Mouse (Mus musculus) forebrain, postnatal 0 days (tissue): ENCODE results near the gene Cbx7. TPM values are rescaled to one million over a fixed set of nuclear protein-coding genes. Genes with fewer than 3 reads are reported as not detected.
A peak's percentile ranks its signal among the peaks of the same experiment; 100 is the strongest.

Experiments
- ATAC-seq: fragments of 200-750 bp; cut with Nextera tagmentation; 2 replicates; pipeline ENCODE4 v1.8.0; 2017; ENCODE audit warnings: mild to moderate bottlenecking, moderate library complexity
- DNase-seq: peaks from one replicate; pipeline ENCODE4 v3.0.0-alpha.2; 2015
- H3K27ac ChIP-seq: fragments of 300-500 bp; sonication (generic); 2 replicates; pipeline ENCODE4 v1.5.1; 2014; ENCODE audit warnings: low read depth, mild to moderate bottlenecking, antibody characterized with exemption, low read length, moderate library complexity, mixed read lengths
- H3K27me3 ChIP-seq: fragments of 300-500 bp; sonication (generic); 2 replicates; pipeline ENCODE4 v1.6.1; 2014; ENCODE audit warnings: mild to moderate bottlenecking, low read length, mixed read lengths; ENCODE audit not compliant: insufficient read depth
- H3K36me3 ChIP-seq: fragments of 300-500 bp; sonication (generic); 2 replicates; pipeline ENCODE4 v1.6.1; 2014; ENCODE audit warnings: mild to moderate bottlenecking, moderate library complexity; ENCODE audit not compliant: insufficient read depth
- H3K4me1 ChIP-seq: fragments of 300-500 bp; sonication (generic); 2 replicates; pipeline ENCODE4 v1.6.1; 2014; ENCODE audit warnings: antibody characterized with exemption; ENCODE audit not compliant: insufficient read depth
- H3K4me2 ChIP-seq: fragments of 300-500 bp; sonication (generic); 2 replicates; pipeline ENCODE4 v1.6.1; 2014; ENCODE audit warnings: low read depth, mild to moderate bottlenecking, moderate library complexity
- H3K4me3 ChIP-seq: fragments of 300-500 bp; sonication (generic); 2 replicates; pipeline ENCODE4 v1.5.1; 2014; ENCODE audit warnings: low read depth, low read length, mixed read lengths
- H3K9ac ChIP-seq: fragments of 300-500 bp; sonication (generic); 2 replicates; pipeline ENCODE4 v1.6.1; 2014; ENCODE audit warnings: mild to moderate bottlenecking
- H3K9me3 ChIP-seq: fragments of 300-500 bp; sonication (generic); 2 replicates; pipeline ENCODE4 v1.6.1; 2016; ENCODE audit warnings: low read length
- CTCF ChIP-seq: sonication (generic); IDR thresholded peaks from 2 replicates; pipeline ENCODE4 v1.5.1; 2016; ENCODE audit warnings: antibody characterized with exemption, control low read depth, low read depth
- WGBS: fragments of 180-500 bp; shearing (Covaris S2); extraction: QIAGEN DNeasy Blood & Tissue Kit; methylation state at CpG from one replicate; pipeline ENCODE4 v1.1.7; 2014; 5-methylcytosine and 5-hydroxymethylcytosine counted together
- polyA plus RNA-seq: library from polyadenylated mRNA; unstranded; fragments of >200 nt; fragmentation: Nextera tagmentation; extraction: Ambion mirVana; gene quantifications from 2 replicates; pipeline ENCODE4 v1.2.1, GENCODE M21; 2015
- total RNA-seq: library from RNA; depleted of rRNA; stranded (reverse); fragments of >200 nt; gene quantifications from 2 replicates; pipeline ENCODE4 v1.2.3, GENCODE M21; 2014

Gene Cbx7
- total and polyA plus RNA-seq, 2 experiments from 2014 or later: 3.1 to 11.1 TPM

DNA sequence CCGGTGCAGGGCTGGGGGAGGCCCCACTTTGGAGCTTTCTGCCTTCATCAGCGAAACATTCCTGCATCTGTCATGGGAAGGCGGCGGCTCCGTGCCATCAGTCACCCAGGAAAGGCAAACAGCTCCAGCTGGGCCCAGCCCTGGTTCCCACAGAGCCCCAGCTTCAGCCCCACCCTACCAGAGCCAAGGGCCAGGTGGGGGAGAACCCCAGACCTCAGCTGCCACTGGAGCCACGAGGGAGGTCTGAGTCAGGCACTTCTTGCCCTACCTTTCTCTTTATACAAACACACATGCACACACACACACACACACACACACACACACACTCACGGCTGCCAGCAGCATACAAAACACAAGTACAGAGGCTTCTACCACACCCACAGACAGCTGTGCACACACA is 13.2 kb upstream of the Cbx7 start:
- Histone ChIP-seq H3K36me3 (no peaks in the 10 kb centered on the region), H3K9ac (no peak overlapping the region), H3K9me3 (no peaks in the 10 kb centered on the region), H3K27ac (no peak overlapping the region), H3K4me2 (no peak overlapping the region), H3K4me3 (no peak overlapping the region), H3K4me1 (no peaks in the 10 kb centered on the region), H3K27me3 (no peaks in the 10 kb centered on the region)
- WGBS: 65% methylated on average over 7 of the region's 7 CpGs
- TF ChIP-seq CTCF: no peak
- DNase-seq (no peak), ATAC-seq (no peak)

GRCm38 (mm10) chr15:79980716-79981115 is 9.8 kb upstream of the Cbx7 start:
- Histone ChIP-seq H3K27me3 (no peaks in the 10 kb centered on the region), H3K9ac (no peak overlapping the region), H3K4me1 (no peaks in the 10 kb centered on the region), H3K4me2 (no peak overlapping the region), H3K36me3 (no peaks in the 10 kb centered on the region), H3K9me3 (no peaks in the 10 kb centered on the region), H3K4me3 (no peak overlapping the region), H3K27ac (no peak overlapping the region)
- no peak for TF ChIP-seq CTCF
- ATAC-seq: no peak
- no peak for DNase-seq
- WGBS: 69% methylated on average over 11 of the region's 11 CpGs

DNA sequence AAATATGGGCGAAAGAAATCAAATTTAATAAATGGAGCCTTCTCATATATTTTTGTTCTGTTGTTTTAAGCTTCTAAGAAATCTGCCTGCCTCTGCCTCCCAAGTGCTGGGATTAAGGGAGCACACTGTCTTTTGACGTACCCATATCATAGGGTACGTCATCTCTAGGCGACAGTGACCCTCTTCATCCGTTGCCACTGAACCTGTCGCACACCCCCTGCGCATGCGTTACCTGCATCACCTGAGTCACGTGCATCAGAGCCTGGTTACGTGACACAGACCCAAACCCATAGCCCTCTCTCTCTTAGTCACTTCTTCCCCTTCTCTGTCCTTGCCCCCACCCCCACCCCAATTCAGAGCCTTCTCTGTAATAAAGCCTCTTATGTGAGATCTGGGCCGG is 1.3 kb upstream of the Cbx7 start:
- 97% methylated on average over 11 of the region's 11 CpGs for WGBS
- Histone ChIP-seq H3K36me3 (no peaks in the 10 kb centered on the region), H3K9ac (no peak overlapping the region), H3K9me3 (no peaks in the 10 kb centered on the region), H3K27ac (no peak overlapping the region), H3K27me3 (no peaks in the 10 kb centered on the region), H3K4me2 (no peak overlapping the region), H3K4me1 (no peaks in the 10 kb centered on the region), H3K4me3 (no peak overlapping the region)
- no peak for DNase-seq
- ATAC-seq: no peak
- no peak for TF ChIP-seq CTCF

DNA sequence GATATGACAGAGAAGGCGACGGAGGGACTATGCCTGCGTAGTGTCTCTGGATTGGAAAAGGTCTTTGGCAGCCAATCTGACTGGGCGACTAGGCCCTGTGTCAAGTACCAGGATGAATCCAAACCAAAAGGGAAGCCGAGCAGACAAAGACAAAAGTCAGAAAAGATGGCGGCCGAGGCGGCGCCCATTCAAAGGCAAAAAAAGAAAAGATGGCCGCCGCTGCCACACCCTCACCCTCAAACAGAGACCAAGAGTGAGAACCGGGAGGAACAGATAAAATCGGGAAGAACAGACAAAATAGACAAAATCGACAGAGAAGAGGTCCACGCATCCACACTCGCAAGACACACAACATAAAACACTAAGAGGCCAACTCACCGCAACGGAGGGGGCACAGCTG is 428 bp downstream of the Cbx7 start:
- TF ChIP-seq CTCF: no peak
- no peaks in the 10 kb centered on the region for H3K36me3 ChIP-seq
- H3K4me3 ChIP-seq: no peak overlapping the region
- no peaks in the 10 kb centered on the region for H3K9me3 ChIP-seq
- WGBS: 99% methylated on average over 18 of the region's 18 CpGs
- DNase-seq (no peak), ATAC-seq (no peak)
- no peaks in the 10 kb centered on the region for H3K4me1 ChIP-seq
- no peak overlapping the region for H3K27ac ChIP-seq
- no peaks in the 10 kb centered on the region for H3K27me3 ChIP-seq
- H3K9ac ChIP-seq: no peak overlapping the region
- no peak overlapping the region for H3K4me2 ChIP-seq

GRCm38 (mm10) chr15:79967346-79967745 is 3.6 kb downstream of the Cbx7 start:
- Histone ChIP-seq H3K4me3 (no peak overlapping the region), H3K27ac (no peak overlapping the region), H3K9me3 (no peaks in the 10 kb centered on the region), H3K9ac (no peak overlapping the region), H3K36me3 (no peaks in the 10 kb centered on the region), H3K4me1 (no peaks in the 10 kb centered on the region), H3K27me3 (no peaks in the 10 kb centered on the region), H3K4me2 (no peak overlapping the region)
- TF ChIP-seq CTCF: no peak
- ATAC-seq (no peak), DNase-seq (no peak)
- WGBS: 86% methylated on average over 6 of the region's 6 CpGs

DNA sequence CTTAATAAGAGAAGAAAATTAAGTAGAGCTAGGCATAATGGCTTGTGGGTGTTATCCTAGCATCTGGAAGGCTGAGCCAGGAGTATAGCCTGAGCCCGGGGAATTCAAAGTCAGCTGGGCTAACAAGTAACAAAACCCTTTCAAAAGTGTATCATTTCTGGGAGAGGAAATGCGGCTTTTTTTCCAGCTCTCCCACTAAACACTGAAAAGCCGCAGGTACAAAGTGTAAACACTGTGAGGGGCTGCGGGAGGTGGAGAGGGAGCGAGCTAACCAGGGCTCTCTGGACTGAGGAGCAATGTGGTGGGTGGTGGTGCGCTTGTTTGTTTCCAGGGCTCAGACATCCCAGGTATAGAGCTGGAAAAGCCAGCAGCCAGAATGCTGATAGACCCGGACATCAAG is 6.5 kb downstream of the Cbx7 start:
- H3K27ac ChIP-seq: no peak overlapping the region
- H3K36me3 ChIP-seq: no peaks in the 10 kb centered on the region
- H3K9ac ChIP-seq: no peak overlapping the region
- H3K4me2 ChIP-seq: no peak overlapping the region
- DNase-seq (no peak), ATAC-seq (no peak)
- no peaks in the 10 kb centered on the region for H3K9me3 ChIP-seq
- no peaks in the 10 kb centered on the region for H3K4me1 ChIP-seq
- H3K4me3 ChIP-seq: no peak overlapping the region
- WGBS: 88% methylated on average over 7 of the region's 7 CpGs
- H3K27me3 ChIP-seq: no peaks in the 10 kb centered on the region
- TF ChIP-seq CTCF: no peak

DNA sequence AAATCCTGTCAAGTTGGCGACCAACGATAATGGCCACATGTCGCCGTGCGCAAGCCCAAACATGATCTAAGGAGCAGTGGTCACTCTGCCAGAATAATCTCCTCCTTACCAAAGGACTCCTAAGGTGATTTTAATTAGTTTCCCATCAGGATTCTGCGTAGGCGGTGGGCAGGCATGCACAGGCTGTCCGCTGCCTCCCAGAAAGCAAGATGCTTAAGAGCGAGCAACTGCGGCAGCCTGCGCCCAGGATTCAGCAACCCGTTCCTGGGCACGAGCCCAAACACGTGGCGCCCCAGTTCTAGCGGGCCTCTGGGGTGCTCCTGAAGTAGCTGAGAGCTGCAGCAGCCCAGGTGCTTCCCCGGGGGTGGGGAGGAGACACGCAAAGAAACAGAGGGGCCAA is 8.3 kb downstream of the Cbx7 start:
- Histone ChIP-seq H3K4me1 (no peaks in the 10 kb centered on the region), H3K9ac (no peak overlapping the region), H3K27me3 (no peaks in the 10 kb centered on the region), H3K4me2 (no peak overlapping the region), H3K4me3 (no peak overlapping the region), H3K27ac (no peak overlapping the region), H3K9me3 (no peaks in the 10 kb centered on the region), H3K36me3 (no peaks in the 10 kb centered on the region)
- TF ChIP-seq CTCF: no peak
- ATAC-seq: no peak
- no peak for DNase-seq
- 59% methylated on average over 18 of the region's 18 CpGs for WGBS

- Histone ChIP-seq H3K4me1 (no peaks in the 10 kb centered on the region), H3K4me3 (no peak overlapping the region), H3K9ac (no peak overlapping the region), H3K27me3 (no peaks in the 10 kb centered on the region), H3K9me3 (no peaks in the 10 kb centered on the region), H3K36me3 (no peaks in the 10 kb centered on the region), H3K4me2 (no peak overlapping the region), H3K27ac (no peak overlapping the region)
- 71% methylated on average over 9 of the region's 9 CpGs for WGBS
- ATAC-seq: peak; percentile 14
- no peak for DNase-seq
- peak; percentile 35 for TF ChIP-seq CTCF
These were observed 9.5 kb downstream of the Cbx7 start for GRCm38 (mm10) chr15:79961366-79961921.
